Mouse (Mus musculus) embryonic facial prominence, embryonic 12.5 days (tissue): ENCODE data around the gene Atf3. TPM values are rescaled to one million over a fixed set of nuclear protein-coding genes. Genes with fewer than 3 reads are reported as not detected.

ENCODE experiments used
- ATAC-seq: fragments of 200-750 bp; cut with Nextera tagmentation; 2 replicates; pipeline ENCODE4 v1.8.0; 2017; ENCODE audit not compliant: insufficient number of reproducible peaks, insufficient read depth, low FRiP score, low TSS enrichment
- H3K27ac ChIP-seq: fragments of 300-500 bp; sonication (generic); 2 replicates; pipeline ENCODE4 v1.5.1; 2016; ENCODE audit warnings: mild to moderate bottlenecking
- H3K27me3 ChIP-seq: fragments of 300-500 bp; sonication (generic); 2 replicates; pipeline ENCODE4 v1.6.1; 2016; ENCODE audit warnings: mild to moderate bottlenecking, moderate library complexity
- H3K36me3 ChIP-seq: fragments of 300-500 bp; sonication (generic); 2 replicates; pipeline ENCODE4 v1.6.1; 2016; ENCODE audit warnings: mild to moderate bottlenecking
- H3K4me1 ChIP-seq: fragments of 300-500 bp; sonication (generic); 2 replicates; pipeline ENCODE4 v1.6.1; 2016
- H3K4me2 ChIP-seq: fragments of 300-500 bp; sonication (generic); replicated peaks from 2 replicates; pipeline ENCODE4 v1.6.1; 2016; ENCODE audit warnings: mild to moderate bottlenecking, moderate library complexity
- H3K4me3 ChIP-seq: fragments of 300-500 bp; sonication (generic); 2 replicates; pipeline ENCODE4 v1.5.1; 2016; ENCODE audit warnings: mild to moderate bottlenecking
- H3K9ac ChIP-seq: fragments of 300-500 bp; sonication (generic); 2 replicates; pipeline ENCODE4 v1.6.1; 2016; ENCODE audit warnings: mild to moderate bottlenecking, moderate library complexity
- H3K9me3 ChIP-seq: fragments of 300-500 bp; sonication (generic); 2 replicates; pipeline ENCODE4 v1.6.1; 2016; ENCODE audit warnings: mild to moderate bottlenecking, moderate library complexity
- WGBS: fragments of 180-500 bp; shearing (Covaris S2); methylation state at CpG from one replicate; pipeline ENCODE4 v1.1.7; 2016; 5-methylcytosine and 5-hydroxymethylcytosine counted together
- polyA plus RNA-seq: library from polyadenylated mRNA; unstranded; fragments of >200 nt; fragmentation: Nextera tagmentation; extraction: Ambion mirVana; gene quantifications from 2 replicates; pipeline ENCODE4 v1.2.1, GENCODE M21; 2016

Atf3 gene
- polyA plus RNA-seq, 1 experiment from 2014 or later: 2.8 TPM

DNA sequence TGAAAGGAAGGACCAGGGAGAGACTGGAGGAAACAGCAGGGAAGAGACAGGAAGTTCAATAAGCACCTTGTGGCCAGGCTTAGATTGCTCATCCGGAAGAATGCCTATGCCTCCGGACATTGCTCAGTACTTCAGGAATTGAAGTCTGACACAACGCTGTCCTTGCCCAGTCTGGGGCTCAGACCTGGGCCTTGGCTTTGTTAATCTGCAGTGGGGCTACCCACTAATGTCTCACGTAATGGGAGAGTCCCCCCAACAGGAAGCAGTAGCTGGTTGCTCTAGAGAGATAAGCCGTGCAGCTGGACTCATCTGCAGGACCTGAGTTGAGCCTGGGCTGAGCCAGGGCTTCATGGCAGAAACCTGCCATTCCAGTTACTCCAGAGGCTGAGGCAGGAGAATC is 84.9 kb downstream of the Atf3 start:
- Histone ChIP-seq H3K4me3 (no peak overlapping the region), H3K27me3 (no peaks in the 10 kb centered on the region), H3K27ac (no peak overlapping the region), H3K4me2 (no peak overlapping the region), H3K9me3 (peaks cover 7% of the 10 kb centered on the region; the same call in 1 of the 2 replicates), H3K9ac (no peak overlapping the region), H3K36me3 (no peaks in the 10 kb centered on the region), H3K4me1 (peaks cover 5% of the 10 kb centered on the region; the same call in 1 of the 2 replicates)
- no peak for ATAC-seq
- 71% methylated on average over 5 of the region's 5 CpGs for WGBS

DNA sequence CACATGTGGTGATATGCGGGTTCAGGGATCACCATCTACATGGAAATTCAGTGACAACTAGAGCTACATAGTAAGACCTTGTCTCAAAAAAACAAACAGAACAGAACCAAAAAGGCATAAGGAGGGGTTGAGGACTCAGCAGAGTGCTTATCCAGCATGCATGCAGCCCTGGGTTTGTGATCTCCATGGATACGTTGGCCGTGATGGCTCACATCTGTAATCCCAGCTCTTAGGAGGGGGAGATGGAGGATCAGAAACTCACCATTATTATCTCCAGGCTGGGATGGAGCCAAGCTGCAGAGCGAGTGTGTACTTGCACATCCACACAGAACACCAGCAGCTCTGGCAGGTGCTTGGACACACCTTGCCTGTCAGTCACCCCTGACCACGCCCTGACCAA is 85.6 kb downstream of the Atf3 start:
- Histone ChIP-seq H3K27ac (no peak overlapping the region), H3K4me3 (no peak overlapping the region), H3K36me3 (no peaks in the 10 kb centered on the region), H3K9me3 (peaks cover 7% of the 10 kb centered on the region; the same call in 1 of the 2 replicates), H3K27me3 (no peaks in the 10 kb centered on the region), H3K4me1 (peaks cover 5% of the 10 kb centered on the region; the same call in 1 of the 2 replicates), H3K4me2 (no peak overlapping the region), H3K9ac (no peak overlapping the region)
- 73% methylated on average over 5 of the region's 5 CpGs for WGBS
- ATAC-seq: no peak

DNA sequence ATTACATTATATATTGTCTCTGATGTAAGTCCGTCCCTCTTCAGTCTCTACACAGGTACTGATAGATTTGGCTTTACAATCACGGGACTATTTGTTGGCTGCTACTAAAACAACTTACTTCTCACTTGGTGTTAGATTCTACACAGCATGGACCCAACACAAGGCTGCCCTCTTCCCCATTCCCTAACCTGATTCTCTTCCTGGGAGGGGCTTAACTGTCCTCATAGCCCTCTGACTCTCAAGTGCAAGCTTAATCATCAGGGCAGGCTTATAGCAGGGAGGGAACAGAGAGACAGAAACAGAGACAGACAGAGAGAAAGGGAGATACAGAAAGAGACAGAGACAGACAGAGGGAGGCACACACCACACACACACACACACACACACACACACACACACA is 86.1 kb downstream of the Atf3 start:
- no peak overlapping the region for H3K4me3 ChIP-seq
- H3K27ac ChIP-seq: no peak overlapping the region
- H3K9me3 ChIP-seq: peaks cover 7% of the 10 kb centered on the region; the same call in 1 of the 2 replicates
- H3K9ac ChIP-seq: no peak overlapping the region
- no peaks in the 10 kb centered on the region for H3K27me3 ChIP-seq
- no peak overlapping the region for H3K4me2 ChIP-seq
- H3K4me1 ChIP-seq: peaks cover 5% of the 10 kb centered on the region; the same call in 1 of the 2 replicates
- no peaks in the 10 kb centered on the region for H3K36me3 ChIP-seq
- 88% methylated on average over 2 of the region's 2 CpGs for WGBS
- no peak for ATAC-seq

DNA sequence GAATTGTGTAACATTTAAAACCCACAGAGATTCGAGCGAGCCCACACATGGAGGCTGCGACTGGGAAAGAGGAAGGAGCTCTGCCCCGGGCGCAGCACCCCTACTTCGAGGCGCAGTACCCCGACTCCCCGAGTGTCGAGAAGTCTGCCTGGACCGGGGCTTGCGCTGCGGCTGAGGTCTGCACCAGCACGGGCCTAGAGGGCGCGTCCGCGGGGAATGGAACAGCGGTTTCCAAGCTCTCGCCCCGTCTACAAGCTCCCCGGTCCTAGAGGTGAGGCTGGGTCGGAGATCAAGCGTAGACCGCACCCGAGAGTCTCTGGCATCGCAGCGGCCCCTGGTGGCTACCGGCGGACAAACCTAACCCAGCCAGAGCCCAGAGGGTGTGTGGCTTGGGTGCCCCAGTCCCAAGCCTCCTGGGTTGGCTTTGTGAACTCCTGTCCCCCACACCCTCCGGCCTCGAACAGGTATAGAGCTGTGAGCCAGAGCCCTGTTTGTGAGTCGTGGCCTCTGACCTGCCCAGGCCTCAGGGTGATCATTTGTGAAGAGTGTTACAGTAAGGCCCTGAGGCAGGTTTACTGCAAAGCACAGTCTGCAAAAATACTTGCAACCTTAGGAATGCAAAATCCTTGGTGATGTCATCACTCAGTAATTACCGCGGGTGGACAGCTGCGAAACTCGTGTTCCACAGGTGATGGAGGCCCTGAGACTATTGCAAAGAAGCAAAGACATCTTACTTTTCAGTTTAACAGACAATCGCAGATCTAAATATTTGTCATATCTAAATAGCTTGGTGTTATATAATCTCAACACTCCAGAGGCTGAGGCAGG is 91.8 kb downstream of the Atf3 start:
- H3K9ac ChIP-seq: peak overlapping the region; percentile 25; the same call in 1 of the 2 replicates
- peaks cover 7% of the 10 kb centered on the region; the same call in 1 of the 2 replicates for H3K9me3 ChIP-seq
- peak; percentile 82 for ATAC-seq
- no peak overlapping the region for H3K27ac ChIP-seq
- H3K27me3 ChIP-seq: peaks cover 4% of the 10 kb centered on the region; the same call in 1 of the 2 replicates
- no peaks in the 10 kb centered on the region for H3K4me1 ChIP-seq
- peak overlapping the region; percentile 31 for H3K4me3 ChIP-seq
- H3K36me3 ChIP-seq: no peaks in the 10 kb centered on the region
- H3K4me2 ChIP-seq: peak overlapping the region; percentile 52
- 16% methylated on average over 38 of the region's 38 CpGs for WGBS

DNA sequence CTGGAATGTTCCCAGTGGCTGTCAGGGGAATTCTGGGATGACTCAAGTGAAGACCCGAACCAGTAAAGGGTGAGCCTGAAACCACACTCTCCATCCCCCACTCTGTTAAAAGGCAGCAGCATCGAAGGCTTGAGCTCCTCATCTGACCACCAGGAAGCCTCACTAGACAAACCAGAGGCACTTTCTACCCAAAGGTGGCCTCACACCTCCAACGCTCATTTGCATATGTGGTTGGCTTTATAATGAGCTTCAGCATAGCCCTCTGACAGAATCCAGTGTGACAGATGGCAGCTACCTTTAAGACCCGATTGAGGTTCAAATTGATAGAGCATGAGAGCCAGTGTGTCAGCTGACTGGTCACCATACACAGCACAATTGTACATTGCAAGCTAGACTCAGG is 93.6 kb downstream of the Atf3 start:
- no peak overlapping the region for H3K4me2 ChIP-seq

DNA sequence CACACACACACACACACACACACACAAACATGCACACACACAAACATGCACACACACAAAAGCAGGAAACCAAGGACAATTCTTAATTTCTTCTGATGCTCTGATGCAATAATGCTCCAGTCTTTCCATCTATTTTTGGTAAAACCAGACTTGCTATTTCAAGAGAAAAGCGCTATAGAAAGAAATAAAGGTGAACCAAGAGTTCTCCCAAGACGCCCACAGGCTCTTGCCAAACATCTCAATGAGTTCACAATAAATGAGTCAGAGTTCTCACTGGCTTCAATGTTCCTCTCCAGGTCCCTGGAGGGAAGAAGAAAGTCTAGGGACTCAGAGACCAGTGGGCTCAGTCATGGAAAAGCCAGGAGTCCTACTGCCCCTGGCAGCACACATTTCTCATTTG is 94.1 kb downstream of the Atf3 start:
- 86% methylated on average over 2 of the region's 2 CpGs for WGBS
- ATAC-seq: no peak
- H3K27me3 ChIP-seq: peaks cover 4% of the 10 kb centered on the region; the same call in 1 of the 2 replicates
- no peaks in the 10 kb centered on the region for H3K9me3 ChIP-seq
- no peak overlapping the region for H3K4me3 ChIP-seq
- no peaks in the 10 kb centered on the region for H3K36me3 ChIP-seq
- no peak overlapping the region for H3K4me2 ChIP-seq
- no peak overlapping the region for H3K9ac ChIP-seq
- H3K27ac ChIP-seq: no peak overlapping the region
- no peaks in the 10 kb centered on the region for H3K4me1 ChIP-seq

More for the DNA sequence above, 93.6 kb downstream of the Atf3 start:
- Histone ChIP-seq H3K27ac (no peak overlapping the region), H3K9ac (no peak overlapping the region), H3K4me3 (no peak overlapping the region), H3K4me1 (no peaks in the 10 kb centered on the region), H3K9me3 (peaks cover 2% of the 10 kb centered on the region; the same call in 1 of the 2 replicates), H3K27me3 (peaks cover 4% of the 10 kb centered on the region; the same call in 1 of the 2 replicates), H3K36me3 (no peaks in the 10 kb centered on the region)
- no peak for ATAC-seq
- WGBS: 72% methylated on average over 4 of the region's 4 CpGs

DNA sequence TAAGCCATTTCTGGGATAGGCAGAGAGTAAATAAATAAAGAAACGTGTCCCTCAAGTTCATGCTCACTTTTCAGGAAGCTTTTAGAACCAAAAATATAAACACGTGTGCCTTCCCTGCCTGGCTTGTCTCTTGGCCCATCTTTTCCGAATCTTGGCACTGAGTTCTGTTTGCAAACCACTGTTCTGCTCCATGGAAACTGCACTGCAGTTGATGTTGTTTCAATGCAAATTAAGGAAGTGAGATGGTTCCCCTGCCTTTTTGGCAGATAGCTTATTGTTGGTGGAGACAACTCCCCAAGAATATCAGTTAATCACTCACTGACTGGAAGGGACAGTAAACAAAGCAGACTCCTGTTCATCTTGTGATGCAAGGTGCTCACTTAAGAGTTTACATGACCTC is 95.1 kb downstream of the Atf3 start:
- Histone ChIP-seq H3K4me2 (no peak overlapping the region), H3K27me3 (peaks cover 4% of the 10 kb centered on the region; the same call in 1 of the 2 replicates), H3K36me3 (no peaks in the 10 kb centered on the region), H3K9ac (no peak overlapping the region), H3K4me1 (no peaks in the 10 kb centered on the region), H3K4me3 (no peak overlapping the region), H3K27ac (no peak overlapping the region), H3K9me3 (no peaks in the 10 kb centered on the region)
- 77% methylated on average over 3 of the region's 3 CpGs for WGBS
- no peak for ATAC-seq

Other genes starting within 250 kb of the Atf3 start
- gene Vash2, start 238.7 kb downstream of the Atf3 start, polyA plus RNA-seq: 77.9 and 82.5 TPM in 2 replicates
- 7.6 and 8.4 TPM in 2 replicates for gene Flvcr1, start 191.9 kb downstream of the Atf3 start, polyA plus RNA-seq
- gene Spata45, start 181.4 kb downstream of the Atf3 start, polyA plus RNA-seq: not detected in 2 replicates
- gene Tatdn3, start 155.1 kb downstream of the Atf3 start, polyA plus RNA-seq: 16.1 and 17.7 TPM in 2 replicates
- 22.4 and 23.9 TPM in 2 replicates for gene Nsl1, start 155.0 kb downstream of the Atf3 start, polyA plus RNA-seq
- 10.8 and 11.5 TPM in 2 replicates for gene Batf3, start 120.2 kb downstream of the Atf3 start, polyA plus RNA-seq
- gene Fam71a, start 53.2 kb downstream of the Atf3 start, polyA plus RNA-seq: not detected in 2 replicates
- gene Nenf, start 100.2 kb upstream of the Atf3 start, polyA plus RNA-seq: 92.8 and 95.3 TPM in 2 replicates
- gene Tmem206, start 107.9 kb upstream of the Atf3 start, polyA plus RNA-seq: 24.9 and 25.5 TPM in 2 replicates
- gene Ppp2r5a, start 185.2 kb upstream of the Atf3 start, polyA plus RNA-seq: 17.5 and 22.4 TPM in 2 replicates